Mouse (Mus musculus) adrenal gland, adult (tissue): ENCODE results near the gene Gm2174.

ENCODE experiments used
- DNase-seq, 2 experiments: peaks; one replicate each; pipeline ENCODE4 v3.0.0; 2022 to 2023; ENCODE audit warnings: low spot score in 1 of 2; ENCODE audit not compliant: inconsistent age in 2 of 2

Gm2174 gene

DNA sequence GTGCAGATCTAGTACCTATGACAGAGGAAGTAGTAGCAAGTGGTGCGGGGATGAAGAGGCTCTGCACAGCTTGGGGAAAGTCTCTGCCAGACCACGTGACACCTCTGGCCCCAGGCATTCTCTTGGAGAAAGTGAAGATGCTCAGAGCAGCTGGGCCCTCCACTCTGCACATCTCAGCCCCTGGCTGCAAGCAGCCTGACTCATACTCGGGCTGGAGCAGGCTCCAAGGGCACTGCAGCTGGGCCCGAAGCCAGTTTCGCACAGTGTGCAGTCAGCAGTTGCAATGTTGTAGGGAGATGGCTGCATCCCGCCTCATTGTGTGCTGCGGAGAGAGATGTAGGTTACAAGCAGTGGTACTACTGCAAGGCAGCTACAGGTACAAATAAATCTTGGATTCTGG lies 49.5 kb downstream of the Gm2174 start:
- peak; percentile 52 to 76 for DNase-seq
